In genomic region chr1:130716513-130717290, GRCm38 (mm10) we compare ENCODE assay signal across 8 mouse cellular contexts. TPM values are rescaled to one million over a fixed set of nuclear protein-coding genes. Genes with fewer than 3 reads are reported as not detected.
DNase-seq lines count a peak whose midpoint lies in the region; ATAC-seq and TF ChIP-seq lines count a peak whose summit lies in the region.

No protein-coding gene starts in this region.

- peak overlapping the region; percentile 99 for H3K9ac ChIP-seq in forebrain, postnatal 0 days
- peak overlapping the region; percentile 95 for H3K9ac ChIP-seq in liver, embryonic 12.5 days
- peak overlapping the region; percentile 88 for H3K9ac ChIP-seq in neural tube, embryonic 13.5 days

- H3K36me3 ChIP-seq in forebrain, postnatal 0 days (ENCODE audit: insufficient read depth), result 0 out of 2 replicates have a peak, but pooled peaks cover 7% of the 10 kb centered on the region
- H3K36me3 ChIP-seq in liver, embryonic 12.5 days, result peaks cover 34% of the 10 kb centered on the region
- H3K36me3 ChIP-seq in neural tube, embryonic 13.5 days, result peaks cover 19% of the 10 kb centered on the region

- H3K4me3 ChIP-seq in forebrain, postnatal 0 days (ENCODE audit: low read depth, low read length), result peak overlapping the region; percentile 98
- peak overlapping the region; percentile 84 for H3K4me3 ChIP-seq in liver, embryonic 12.5 days
- H3K4me3 ChIP-seq in neural tube, embryonic 13.5 days, result peak overlapping the region; percentile 71

- H3K27me3 ChIP-seq in forebrain, postnatal 0 days (ENCODE audit: insufficient read depth, low read length), result no peaks in the 10 kb centered on the region
- H3K27me3 ChIP-seq in liver, embryonic 12.5 days (replicated peaks), result no peaks in the 10 kb centered on the region
- H3K27me3 ChIP-seq in neural tube, embryonic 13.5 days, result no peaks in the 10 kb centered on the region

- no peaks in the 10 kb centered on the region for H3K9me3 ChIP-seq in forebrain, postnatal 0 days (ENCODE audit: low read length)
- no peaks in the 10 kb centered on the region for H3K9me3 ChIP-seq in liver, embryonic 12.5 days (replicated peaks)
- no peaks in the 10 kb centered on the region for H3K9me3 ChIP-seq in neural tube, embryonic 13.5 days

- peak overlapping the region; percentile 67 for H3K4me2 ChIP-seq in forebrain, postnatal 0 days (ENCODE audit: low read depth)
- peak overlapping the region; percentile 86 for H3K4me2 ChIP-seq in liver, embryonic 12.5 days
- H3K4me2 ChIP-seq in neural tube, embryonic 13.5 days, result peak overlapping the region; percentile 99

- ATAC-seq in forebrain, postnatal 0 days, result no peak
- ATAC-seq in liver, embryonic 12.5 days, result peak; percentile 4
- ATAC-seq in neural tube, embryonic 13.5 days (ENCODE audit: low read depth), result peak; percentile 4

- H3K27ac ChIP-seq in forebrain, postnatal 0 days (ENCODE audit: low read depth, low read length), result peak overlapping the region; percentile 88
- H3K27ac ChIP-seq in liver, embryonic 12.5 days, result peak overlapping the region; percentile 92
- peak overlapping the region; percentile 92 for H3K27ac ChIP-seq in neural tube, embryonic 13.5 days (replicated peaks)

- WGBS in forebrain, postnatal 0 days, result under 1% methylated on average over 42 of the region's 42 CpGs
- under 1% methylated on average over 42 of the region's 42 CpGs for WGBS in liver, embryonic 12.5 days (ENCODE audit: insufficient replicate concordance)
- under 1% methylated on average over 42 of the region's 42 CpGs for WGBS in neural tube, embryonic 13.5 days

- peaks cover 5% of the 10 kb centered on the region for H3K4me1 ChIP-seq in forebrain, postnatal 0 days (ENCODE audit: insufficient read depth)
- H3K4me1 ChIP-seq in liver, embryonic 12.5 days, result peaks cover 48% of the 10 kb centered on the region
- peaks cover 42% of the 10 kb centered on the region for H3K4me1 ChIP-seq in neural tube, embryonic 13.5 days (replicated peaks)

- TF ChIP-seq CTCF in forebrain, postnatal 0 days (IDR thresholded peaks at IDR 0.05; ENCODE audit: low read depth), result no peak

- DNase-seq in retina, embryonic 14.5 days (ENCODE audit: low spot score), result peak; percentile 63
- DNase-seq in retina, postnatal 1 day, result no peak
- peak; percentile 56 for DNase-seq in brain, adult 2 months (ENCODE audit: low read depth, low spot score)
- DNase-seq in forebrain, postnatal 0 days, result no peak
- peak; percentile 59 for DNase-seq in kidney, postnatal 10 days
- DNase-seq in urinary bladder, postnatal 25 days (ENCODE audit: low spot score), result no peak

RNA-seq across cellular contexts. Expression of gene Yod1, which starts 0.4 kb away (rescaled TPM):
- total RNA-seq in forebrain, postnatal 0 days (2014; rRNA removed), result 11.6 and 16.4 TPM in 2 replicates
- polyA plus RNA-seq in forebrain, postnatal 0 days (2015; fragmentation: Nextera tagmentation; extraction: Ambion mirVana), result 16.0 and 18.9 TPM in 2 replicates
- 49.3 and 49.7 TPM in 2 replicates for polyA plus RNA-seq in liver, embryonic 12.5 days (2016; fragmentation: Nextera tagmentation; extraction: Ambion mirVana)
- polyA plus RNA-seq in neural tube, embryonic 13.5 days (2015; fragmentation: Nextera tagmentation; extraction: Ambion mirVana), result 18.1 and 19.0 TPM in 2 replicates

RNA-seq across cellular contexts. Expression of gene Gm29427, which starts 1.1 kb away (rescaled TPM):
- total RNA-seq in forebrain, postnatal 0 days (2014; rRNA removed), result 0.43 TPM in 1 of 2 replicates, not detected in the other
- not detected in 2 replicates for polyA plus RNA-seq in forebrain, postnatal 0 days (2015; fragmentation: Nextera tagmentation; extraction: Ambion mirVana)
- not detected in 2 replicates for polyA plus RNA-seq in liver, embryonic 12.5 days (2016; fragmentation: Nextera tagmentation; extraction: Ambion mirVana)
- not detected in 2 replicates for polyA plus RNA-seq in neural tube, embryonic 13.5 days (2015; fragmentation: Nextera tagmentation; extraction: Ambion mirVana)

RNA-seq across cellular contexts. Expression of gene Pfkfb2, which starts 12.4 kb away (rescaled TPM):
- 39.5 and 42.0 TPM in 2 replicates for total RNA-seq in forebrain, postnatal 0 days (2014; rRNA removed)
- 14.6 and 20.2 TPM in 2 replicates for polyA plus RNA-seq in forebrain, postnatal 0 days (2015; fragmentation: Nextera tagmentation; extraction: Ambion mirVana)
- polyA plus RNA-seq in liver, embryonic 12.5 days (2016; fragmentation: Nextera tagmentation; extraction: Ambion mirVana), result 7.1 and 9.0 TPM in 2 replicates
- polyA plus RNA-seq in neural tube, embryonic 13.5 days (2015; fragmentation: Nextera tagmentation; extraction: Ambion mirVana), result 19.5 and 20.9 TPM in 2 replicates

RNA-seq across cellular contexts. Expression of gene AA986860, which starts 15.1 kb away (rescaled TPM):
- total RNA-seq in forebrain, postnatal 0 days (2014; rRNA removed), result 0.33 and 0.69 TPM in 2 replicates
- 0.29 and 0.48 TPM in 2 replicates for polyA plus RNA-seq in forebrain, postnatal 0 days (2015; fragmentation: Nextera tagmentation; extraction: Ambion mirVana)
- polyA plus RNA-seq in liver, embryonic 12.5 days (2016; fragmentation: Nextera tagmentation; extraction: Ambion mirVana), result 8.0 and 8.5 TPM in 2 replicates
- 0.49 and 1.4 TPM in 2 replicates for polyA plus RNA-seq in neural tube, embryonic 13.5 days (2015; fragmentation: Nextera tagmentation; extraction: Ambion mirVana)

RNA-seq across cellular contexts. Expression of gene C4bp, which starts 55.3 kb away (rescaled TPM):
- not detected in 2 replicates for total RNA-seq in forebrain, postnatal 0 days (2014; rRNA removed)
- not detected in 2 replicates for polyA plus RNA-seq in forebrain, postnatal 0 days (2015; fragmentation: Nextera tagmentation; extraction: Ambion mirVana)
- polyA plus RNA-seq in liver, embryonic 12.5 days (2016; fragmentation: Nextera tagmentation; extraction: Ambion mirVana), result 0.35 and 0.38 TPM in 2 replicates
- polyA plus RNA-seq in neural tube, embryonic 13.5 days (2015; fragmentation: Nextera tagmentation; extraction: Ambion mirVana), result not detected in 2 replicates

Comparison
In these comparisons a context has a peak if more than half of its experiments do, and no peak if none do; other contexts are left out.
1. DNase-seq: peak in retina, embryonic 14.5 days (single experiment), brain, adult 2 months (single experiment) and kidney, postnatal 10 days (single experiment); none in retina, postnatal 1 day (single experiment), forebrain, postnatal 0 days (single experiment) and urinary bladder, postnatal 25 days (single experiment).
2. Peak in every context shown above with its lines, with median percentiles within 50 percentile points of each other: H3K27ac ChIP-seq, H3K4me2 ChIP-seq, H3K4me3 ChIP-seq and H3K9ac ChIP-seq.